Mouse (Mus musculus): ENCODE measurements at regions not wholly inside any gene's neighbourhood (a gene's known extent, or its start where the extent isn't known, plus 50 kb on each side); places are given as distances from the start of the nearest gene placed in this dataset.

DNA sequence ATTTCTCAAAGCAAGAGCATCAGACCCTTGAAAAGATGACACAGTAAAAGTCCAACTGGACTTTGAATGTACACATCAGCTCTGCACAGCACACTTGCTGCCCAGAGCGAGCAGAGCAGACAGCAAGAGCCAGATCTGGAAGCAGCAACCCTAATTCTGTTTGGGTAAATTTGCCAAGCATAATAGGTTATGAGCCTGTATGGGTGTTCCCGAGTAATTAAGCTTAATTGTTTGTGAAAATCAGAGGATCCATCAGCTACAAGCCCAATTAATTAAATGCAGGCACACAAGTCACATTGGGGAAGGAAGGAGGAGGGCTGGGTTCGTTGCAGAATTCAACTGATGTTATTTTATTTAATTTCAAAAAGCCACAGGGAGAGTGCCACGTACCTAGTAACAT is 113.9 kb upstream of the Msx2 start:
- TF ChIP-seq CTCF (IDR thresholded peaks at IDR 0.05; ENCODE audit: extremely low read depth, insufficient read depth, insufficient read length, insufficient replicate concordance) (no peak), POLR2A (IDR thresholded peaks at IDR 0.05; ENCODE audit: low read depth, low read length) (no peak)

All from spleen, adult 2 months (tissue).